Mouse (Mus musculus) liver, embryonic 16.5 days (tissue): ENCODE results near the gene Bcar3. TPM values are rescaled to one million over a fixed set of nuclear protein-coding genes. Genes with fewer than 3 reads are reported as not detected.

Experiments used
- ATAC-seq: fragments of 200-750 bp; cut with Nextera tagmentation; 2 replicates; pipeline ENCODE4 v1.8.0; 2017; ENCODE audit warnings: low read depth, mild to moderate bottlenecking, moderate number of reproducible peaks, moderate library complexity
- H3K27ac ChIP-seq: fragments of 300-500 bp; sonication (generic); 2 replicates; pipeline ENCODE4 v1.5.1; 2014; ENCODE audit warnings: mild to moderate bottlenecking, low read length
- H3K27me3 ChIP-seq: fragments of 300-500 bp; sonication (generic); 2 replicates; pipeline ENCODE4 v1.6.1; 2014; ENCODE audit warnings: low read depth, low read length, mixed read lengths; ENCODE audit not compliant: control insufficient read depth, insufficient read depth
- H3K36me3 ChIP-seq: fragments of 300-500 bp; sonication (generic); 2 replicates; pipeline ENCODE4 v1.6.1; 2014; ENCODE audit warnings: mild to moderate bottlenecking; ENCODE audit not compliant: control insufficient read depth, insufficient read depth
- H3K4me1 ChIP-seq: fragments of 300-500 bp; sonication (generic); 2 replicates; pipeline ENCODE4 v1.6.1; 2014; ENCODE audit warnings: low read depth, low read length, mixed read lengths; ENCODE audit not compliant: control insufficient read depth
- H3K4me2 ChIP-seq: fragments of 300-500 bp; sonication (generic); 2 replicates; pipeline ENCODE4 v1.6.1; 2014; ENCODE audit warnings: low read depth, low read length, mixed read lengths
- H3K4me3 ChIP-seq: fragments of 300-500 bp; sonication (generic); 2 replicates; pipeline ENCODE4 v1.5.1; 2014; ENCODE audit warnings: low read depth, mild to moderate bottlenecking, low read length
- H3K9ac ChIP-seq: fragments of 300-500 bp; sonication (generic); 2 replicates; pipeline ENCODE4 v1.6.1; 2014; ENCODE audit warnings: low read depth, low read length
- H3K9me3 ChIP-seq: fragments of 300-500 bp; sonication (generic); replicated peaks from 2 replicates; pipeline ENCODE4 v1.6.1; 2016; ENCODE audit warnings: low read length; ENCODE audit not compliant: control insufficient read depth
- WGBS: fragments of 180-500 bp; shearing (Covaris S2); extraction: QIAGEN DNeasy Blood & Tissue Kit; methylation state at CpG from one replicate; pipeline ENCODE4 v1.1.7; 2014; ENCODE audit not compliant: insufficient replicate concordance; 5-methylcytosine and 5-hydroxymethylcytosine counted together
- polyA plus RNA-seq: library from polyadenylated mRNA; unstranded; fragments of >200 nt; fragmentation: Nextera tagmentation; extraction: Ambion mirVana; gene quantifications from 2 replicates; pipeline ENCODE4 v1.2.1, GENCODE M21; 2015

Bcar3 gene
- polyA plus RNA-seq, 1 experiment from 2014 or later, result 7.2 TPM

GRCm38 (mm10) chr3:122340135-122341068 lies 46.5 kb downstream of the Bcar3 start:
- no peak overlapping the region for H3K9ac ChIP-seq
- no peaks in the 10 kb centered on the region for H3K4me1 ChIP-seq
- H3K4me3 ChIP-seq, result no peak overlapping the region
- no peak overlapping the region for H3K27ac ChIP-seq
- no peak overlapping the region for H3K4me2 ChIP-seq
- H3K9me3 ChIP-seq, result no peaks in the 10 kb centered on the region
- no peak for ATAC-seq
- no peaks in the 10 kb centered on the region for H3K27me3 ChIP-seq
- no peaks in the 10 kb centered on the region for H3K36me3 ChIP-seq
- 30% methylated on average over 13 of the region's 13 CpGs for WGBS

GRCm38 (mm10) chr3:122343437-122343853 lies 49.5 kb downstream of the Bcar3 start:
- Histone ChIP-seq H3K9ac (no peak overlapping the region), H3K4me2 (no peak overlapping the region), H3K27ac (no peak overlapping the region), H3K36me3 (no peaks in the 10 kb centered on the region), H3K4me1 (no peaks in the 10 kb centered on the region), H3K9me3 (no peaks in the 10 kb centered on the region), H3K27me3 (no peaks in the 10 kb centered on the region), H3K4me3 (no peak overlapping the region)
- 48% methylated on average over 9 of the region's 9 CpGs for WGBS
- no peak for ATAC-seq

GRCm38 (mm10) chr3:122344350-122344749 lies 50.4 kb downstream of the Bcar3 start:
- Histone ChIP-seq H3K9ac (no peak overlapping the region), H3K4me3 (no peak overlapping the region), H3K27ac (no peak overlapping the region), H3K4me1 (no peaks in the 10 kb centered on the region), H3K9me3 (no peaks in the 10 kb centered on the region), H3K36me3 (no peaks in the 10 kb centered on the region), H3K27me3 (no peaks in the 10 kb centered on the region), H3K4me2 (no peak overlapping the region)
- ATAC-seq, result no peak
- WGBS, result 57% methylated on average over 5 of the region's 5 CpGs

GRCm38 (mm10) chr3:122345977-122346472 lies 52.1 kb downstream of the Bcar3 start:
- WGBS, result 31% methylated on average over 1 of the region's 1 CpGs
- no peak overlapping the region for H3K4me3 ChIP-seq
- no peak for ATAC-seq

GRCm38 (mm10) chr3:122346600-122346999 lies 52.7 kb downstream of the Bcar3 start:
- WGBS, result 58% methylated on average over 2 of the region's 2 CpGs
- Histone ChIP-seq H3K27ac (no peak overlapping the region), H3K4me3 (no peak overlapping the region), H3K27me3 (no peaks in the 10 kb centered on the region), H3K9me3 (no peaks in the 10 kb centered on the region), H3K4me2 (no peak overlapping the region), H3K36me3 (no peaks in the 10 kb centered on the region), H3K9ac (no peak overlapping the region), H3K4me1 (no peaks in the 10 kb centered on the region)
- ATAC-seq, result no peak

More at GRCm38 (mm10) chr3:122345977-122346472, 52.1 kb downstream of the Bcar3 start:
- Histone ChIP-seq H3K9ac (no peak overlapping the region), H3K4me1 (no peaks in the 10 kb centered on the region), H3K36me3 (no peaks in the 10 kb centered on the region), H3K27me3 (no peaks in the 10 kb centered on the region), H3K9me3 (no peaks in the 10 kb centered on the region), H3K4me2 (no peak overlapping the region), H3K27ac (no peak overlapping the region)

- no peaks in the 10 kb centered on the region for H3K4me1 ChIP-seq
- ATAC-seq, result no peak
- whole genome bisulfite sequencing, result 43% methylated on average over 5 of the region's 5 CpGs
- no peaks in the 10 kb centered on the region for H3K27me3 ChIP-seq
- H3K27ac ChIP-seq, result no peak overlapping the region
- no peaks in the 10 kb centered on the region for H3K36me3 ChIP-seq
- no peak overlapping the region for H3K4me2 ChIP-seq
- no peak overlapping the region for H3K9ac ChIP-seq
- no peaks in the 10 kb centered on the region for H3K9me3 ChIP-seq
- H3K4me3 ChIP-seq, result no peak overlapping the region
Observed at GRCm38 (mm10) chr3:122348677-122349076, 54.7 kb downstream of the Bcar3 start.

- no peak overlapping the region for H3K4me3 ChIP-seq
- no peak overlapping the region for H3K27ac ChIP-seq
- H3K9me3 ChIP-seq, result no peaks in the 10 kb centered on the region
- no peaks in the 10 kb centered on the region for H3K4me1 ChIP-seq
- no peaks in the 10 kb centered on the region for H3K27me3 ChIP-seq
- no peaks in the 10 kb centered on the region for H3K36me3 ChIP-seq
- no peak overlapping the region for H3K4me2 ChIP-seq
- 64% methylated on average over 3 of the region's 3 CpGs for WGBS
- ATAC-seq, result no peak
- no peak overlapping the region for H3K9ac ChIP-seq
Observed at GRCm38 (mm10) chr3:122352801-122353200, 58.9 kb downstream of the Bcar3 start.

- no peaks in the 10 kb centered on the region for H3K27me3 ChIP-seq
- H3K27ac ChIP-seq, result no peak overlapping the region
- no peak overlapping the region for H3K4me3 ChIP-seq
- H3K36me3 ChIP-seq, result no peaks in the 10 kb centered on the region
- no peaks in the 10 kb centered on the region for H3K9me3 ChIP-seq
- H3K4me1 ChIP-seq, result no peaks in the 10 kb centered on the region
- no peak for ATAC-seq
- 74% methylated on average over 7 of the region's 7 CpGs for WGBS
- no peak overlapping the region for H3K4me2 ChIP-seq
- no peak overlapping the region for H3K9ac ChIP-seq
Observed at GRCm38 (mm10) chr3:122359426-122359825, 65.5 kb downstream of the Bcar3 start.

- Histone ChIP-seq H3K9me3 (no peaks in the 10 kb centered on the region), H3K4me2 (no peak overlapping the region), H3K4me3 (no peak overlapping the region), H3K27ac (no peak overlapping the region), H3K4me1 (no peaks in the 10 kb centered on the region), H3K9ac (no peak overlapping the region), H3K27me3 (no peaks in the 10 kb centered on the region), H3K36me3 (no peaks in the 10 kb centered on the region)
- 73% methylated on average over 9 of the region's 9 CpGs for WGBS
- ATAC-seq, result no peak
Observed at GRCm38 (mm10) chr3:122359954-122360353, 66.0 kb downstream of the Bcar3 start.
